10 mouse cellular contexts compared by ENCODE assay signal in the genomic region with DNA sequence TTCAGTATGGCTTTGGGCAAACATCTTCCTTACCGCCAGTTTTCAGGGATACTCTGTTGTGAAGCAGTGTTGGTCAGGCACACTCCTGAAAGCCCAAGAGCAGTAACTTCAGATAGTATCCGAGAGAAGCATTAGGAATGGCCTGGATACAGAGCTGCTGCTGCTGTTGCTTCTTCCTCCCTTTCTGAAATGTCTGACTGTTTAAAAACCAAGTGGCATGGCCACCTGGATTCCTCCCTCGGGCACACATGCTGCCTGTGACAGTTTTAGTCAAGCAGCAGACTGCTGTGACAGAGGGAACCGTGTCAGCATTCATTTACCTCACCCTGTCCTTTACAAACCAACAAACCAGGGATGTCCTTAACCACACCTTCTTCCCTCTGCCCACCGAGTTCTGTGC.
"Had no signal": no experiment of that assay in that cellular context is flagged by ENCODE, and none has a peak within 500 bp of the region (broad histone marks: within the 10 kb centered on the region; RNA-seq: fewer than 3 reads in every experiment).

No protein-coding gene starts in this region.

- DNase-seq: kidney, adult 2 months; kidney, postnatal 25 days; liver, embryonic 13.5 days; lung, adult 2 months; lung, postnatal 14 days; lung, postnatal 4 days; midbrain, embryonic 14.5 days; right cerebral cortex, postnatal 14 days; spleen, adult 18-20 months; thymus, postnatal 25 days had no signal
